Comparison of ENCODE assay signal across 22 mouse cellular contexts in genomic region chr6:24569711-24570110, GRCm38 (mm10). TPM values are rescaled to one million over a fixed set of nuclear protein-coding genes. Genes with fewer than 3 reads are reported as not detected.
DNase-seq lines count a peak whose midpoint lies in the region; ATAC-seq and TF ChIP-seq lines count a peak whose summit lies in the region.
"Had no signal": no experiment of that assay in that cellular context is flagged by ENCODE, and none has a peak within 500 bp of the region (broad histone marks: within the 10 kb centered on the region; RNA-seq: fewer than 3 reads in every experiment).

No protein-coding gene starts in this region.

- no peak for TF ChIP-seq CTCF in heart, adult 2 months (IDR thresholded peaks at IDR 0.05)
- no peak for TF ChIP-seq CTCF in liver, postnatal 0 days (IDR thresholded peaks at IDR 0.05; ENCODE audit: low read depth)

- H3K27ac ChIP-seq in heart, adult 2 months, result peak overlapping the region; percentile 74
- peak overlapping the region; percentile 29 for H3K27ac ChIP-seq in heart, embryonic 15.5 days
- no peak overlapping the region for H3K27ac ChIP-seq in liver, postnatal 0 days (ENCODE audit: low read depth)
- H3K27ac ChIP-seq: embryonic facial prominence, embryonic 12.5 days; forebrain, embryonic 15.5 days; hindbrain, embryonic 15.5 days had no signal

- peaks cover 13% of the 10 kb centered on the region for H3K36me3 ChIP-seq in heart, adult 2 months (ENCODE audit: control insufficient read depth, insufficient read depth, low read length)
- no peaks in the 10 kb centered on the region for H3K36me3 ChIP-seq in heart, embryonic 15.5 days
- H3K36me3 ChIP-seq in liver, postnatal 0 days (replicated peaks; ENCODE audit: insufficient read depth, low read length), result no peaks in the 10 kb centered on the region
- H3K36me3 ChIP-seq: embryonic facial prominence, embryonic 12.5 days; forebrain, embryonic 15.5 days; hindbrain, embryonic 15.5 days had no signal

- no peak for TF ChIP-seq POLR2A in heart, adult 2 months (IDR thresholded peaks at IDR 0.05; ENCODE audit: insufficient read depth, low read depth, low read length)

- TF ChIP-seq EP300 in heart, adult 2 months (IDR thresholded peaks at IDR 0.05; ENCODE audit: insufficient read depth, low read depth, low read length), result no peak
- TF ChIP-seq EP300 in liver, postnatal 0 days (IDR thresholded peaks at IDR 0.05; ENCODE audit: low read depth), result no peak

- no peak for DNase-seq in heart, adult 2 months
- no peak for DNase-seq in heart, adult 9 months (ENCODE audit: low spot score in 2 of 2)
- no peak for DNase-seq in heart, adult 8-10 months (ENCODE audit: low spot score)
- peak; percentile 7 for DNase-seq in retina, embryonic 14.5 days (ENCODE audit: low spot score)
- DNase-seq in retina, postnatal 1 day, result no peak
- no peak for DNase-seq in liver, postnatal 0 days
- DNase-seq: adrenal gland, postnatal 10 days; cerebellum, adult 11-12 months; cerebellum, adult 9-10 months; cerebellum, postnatal 25 days; gastrocnemius, postnatal 10 days had no signal

- intact Hi-C loops in heart, adult 2 months (cut with DNase I), result loop anchor here (1.0 to 5.0 kb wide), 6 partner anchors 33 to 153 kb away; no protein-coding TSS in a partner anchor

- no peak overlapping the region for H3K4me2 ChIP-seq in heart, embryonic 15.5 days
- no peak overlapping the region for H3K4me2 ChIP-seq in liver, postnatal 0 days (ENCODE audit: low read depth, low read length)
- H3K4me2 ChIP-seq: embryonic facial prominence, embryonic 12.5 days; forebrain, embryonic 15.5 days; hindbrain, embryonic 15.5 days had no signal

- 38% methylated on average over 1 of the region's 1 CpGs for WGBS in heart, adult 2 months
- 49% methylated on average over 1 of the region's 1 CpGs for WGBS in heart, embryonic 15.5 days
- 78% methylated on average over 1 of the region's 1 CpGs for WGBS in liver, postnatal 0 days (ENCODE audit: insufficient replicate concordance)

- no peaks in the 10 kb centered on the region; the same call in 1 of the 2 replicates for H3K9me3 ChIP-seq in heart, embryonic 15.5 days (replicated peaks)
- H3K9me3 ChIP-seq in liver, postnatal 0 days (ENCODE audit: low read length), result peaks cover 7% of the 10 kb centered on the region; the same call in 1 of the 2 replicates
- H3K9me3 ChIP-seq: embryonic facial prominence, embryonic 12.5 days; forebrain, embryonic 15.5 days; hindbrain, embryonic 15.5 days had no signal

- no peaks in the 10 kb centered on the region for H3K27me3 ChIP-seq in heart, adult 2 months (ENCODE audit: control insufficient read depth, insufficient read depth, low read length)
- H3K27me3 ChIP-seq in heart, embryonic 15.5 days, result no peaks in the 10 kb centered on the region
- H3K27me3 ChIP-seq in liver, postnatal 0 days (ENCODE audit: insufficient read depth, low read length), result no peaks in the 10 kb centered on the region
- H3K27me3 ChIP-seq: embryonic facial prominence, embryonic 12.5 days; forebrain, embryonic 15.5 days; hindbrain, embryonic 15.5 days had no signal

- peak overlapping the region; percentile 70; the same call in 1 of the 2 replicates for H3K9ac ChIP-seq in heart, adult 2 months (ENCODE audit: low read depth, low read length)
- no peak overlapping the region for H3K9ac ChIP-seq in heart, embryonic 15.5 days
- no peak overlapping the region for H3K9ac ChIP-seq in liver, postnatal 0 days (replicated peaks)
- H3K9ac ChIP-seq: embryonic facial prominence, embryonic 12.5 days; forebrain, embryonic 15.5 days; hindbrain, embryonic 15.5 days had no signal

- peaks cover 6% of the 10 kb centered on the region for H3K4me1 ChIP-seq in heart, adult 2 months (ENCODE audit: control insufficient read depth, insufficient read depth, low read length)
- peaks cover 11% of the 10 kb centered on the region for H3K4me1 ChIP-seq in heart, embryonic 15.5 days (replicated peaks)
- no peaks in the 10 kb centered on the region for H3K4me1 ChIP-seq in liver, postnatal 0 days (ENCODE audit: insufficient read depth)
- H3K4me1 ChIP-seq: embryonic facial prominence, embryonic 12.5 days; forebrain, embryonic 15.5 days; hindbrain, embryonic 15.5 days had no signal

- H3K4me3 ChIP-seq in heart, adult 2 months, result no peak overlapping the region; the same call in 1 of the 2 replicates
- no peak overlapping the region for H3K4me3 ChIP-seq in heart, embryonic 15.5 days
- no peak overlapping the region for H3K4me3 ChIP-seq in liver, postnatal 0 days (ENCODE audit: low read depth, low read length)
- H3K4me3 ChIP-seq: embryonic facial prominence, embryonic 12.5 days; forebrain, embryonic 15.5 days; hindbrain, embryonic 15.5 days had no signal

- no peak for ATAC-seq in heart, embryonic 15.5 days (replicated peaks; ENCODE audit: insufficient number of reproducible peaks, insufficient read depth, low FRiP score, low read depth)
- no peak for ATAC-seq in liver, postnatal 0 days
- ATAC-seq: forebrain, embryonic 15.5 days; intestine, embryonic 16.5 days had no signal

- no peaks in the 10 kb centered on the region for H3K79me2 ChIP-seq in heart, adult 2 months (replicated peaks; ENCODE audit: control insufficient read depth, insufficient read depth, low read length)

RNA-seq across cellular contexts. Expression of gene Lmod2, which starts 27.9 kb away (rescaled TPM):
- 100 to 1,000 TPM; 691 to 757 TPM for total RNA-seq in heart, adult 2 months (2021)
- 191 and 268 TPM in 2 replicates for polyA plus RNA-seq in heart, adult 2 months (2012; rRNA removed)
- polyA plus RNA-seq in heart, embryonic 15.5 days (2015; fragmentation: Nextera tagmentation; extraction: Ambion mirVana), result 38.2 and 51.2 TPM in 2 replicates
- total RNA-seq in heart, adult 8-10 months (2022), result 100 to 1,000 TPM; 758 to 914 (median 862) TPM
- polyA plus RNA-seq in liver, postnatal 0 days (2015; fragmentation: Nextera tagmentation; extraction: Ambion mirVana), result 0.05 and 0.53 TPM in 2 replicates
- total RNA-seq: MEL had no signal
- polyA plus RNA-seq: brain, embryonic 14.5 days; cortical plate, adult 2 months; forebrain, embryonic 11.5 days; forebrain, embryonic 15.5 days; hindbrain, embryonic 11.5 days; hindbrain, embryonic 15.5 days; intestine, embryonic 16.5 days had no signal

RNA-seq across cellular contexts. Expression of gene Asb15, which starts 41.8 kb away (rescaled TPM):
- total RNA-seq in heart, adult 2 months (2021), result 10 to 100 TPM; 61.4 to 69.9 TPM
- polyA plus RNA-seq in heart, adult 2 months (2012; rRNA removed), result 31.0 and 61.4 TPM in 2 replicates
- 0.32 and 0.48 TPM in 2 replicates for polyA plus RNA-seq in heart, embryonic 15.5 days (2015; fragmentation: Nextera tagmentation; extraction: Ambion mirVana)
- total RNA-seq in heart, adult 8-10 months (2022), result 10 to 100 TPM; 54.3 to 71.9 (median 65.6) TPM
- not detected in 2 replicates for polyA plus RNA-seq in liver, postnatal 0 days (2015; fragmentation: Nextera tagmentation; extraction: Ambion mirVana)
- total RNA-seq: MEL had no signal
- polyA plus RNA-seq: C2C12; embryonic facial prominence, embryonic 12.5 days; forebrain, embryonic 11.5 days; forebrain, embryonic 15.5 days; hindbrain, embryonic 11.5 days; intestine, embryonic 16.5 days had no signal

RNA-seq across cellular contexts. Expression of gene Ndufa5, which starts 41.9 kb away (rescaled TPM):
- total RNA-seq in heart, adult 2 months (2021), result 1,000 to 10,000 TPM; 1,490 to 1,734 TPM
- polyA plus RNA-seq in heart, adult 2 months (2012; rRNA removed), result 66.3 and 92.6 TPM in 2 replicates
- 599 and 895 TPM in 2 replicates for polyA plus RNA-seq in heart, embryonic 15.5 days (2015; fragmentation: Nextera tagmentation; extraction: Ambion mirVana)
- total RNA-seq in heart, adult 8-10 months (2022), result 1,000 to 10,000 TPM; 1,425 to 1,947 (median 1,659) TPM
- 303 and 316 TPM in 2 replicates for polyA plus RNA-seq in liver, postnatal 0 days (2015; fragmentation: Nextera tagmentation; extraction: Ambion mirVana)

RNA-seq across cellular contexts. Expression of gene Iqub, which starts 54.8 kb away (rescaled TPM):
- total RNA-seq in heart, adult 2 months (2021), result under 1 TPM; 0.47 to 0.52 TPM
- 0.06 and 0.08 TPM in 2 replicates for polyA plus RNA-seq in heart, adult 2 months (2012; rRNA removed)
- 0.28 and 0.29 TPM in 2 replicates for polyA plus RNA-seq in heart, embryonic 15.5 days (2015; fragmentation: Nextera tagmentation; extraction: Ambion mirVana)
- under 1 TPM; 0.37 to 0.81 (median 0.57) TPM for total RNA-seq in heart, adult 8-10 months (2022)
- 0.05 TPM in 1 of 2 replicates, not detected in the other for polyA plus RNA-seq in liver, postnatal 0 days (2015; fragmentation: Nextera tagmentation; extraction: Ambion mirVana)
- total RNA-seq: MEL had no signal
- polyA plus RNA-seq: C2C12 had no signal

Comparison
In these comparisons a context has a peak if more than half of its experiments do, and no peak if none do; other contexts are left out.
1. RNA of gene Asb15, which starts 41.8 kb away (polyA plus RNA-seq): 31.0 to 61.4 TPM in heart, adult 2 months; 0.32 to 0.48 TPM in heart, embryonic 15.5 days and not detected in liver, postnatal 0 days; every median in the first group is over 10 times any median in the second.
2. RNA of gene Lmod2, which starts 27.9 kb away (polyA plus RNA-seq): 191 to 268 TPM in heart, adult 2 months and 38.2 to 51.2 TPM in heart, embryonic 15.5 days; 0.05 to 0.53 TPM in liver, postnatal 0 days; every median in the first group is over 10 times any median in the second.